Mouse (Mus musculus) layer of hippocampus, postnatal 14 days (tissue): ENCODE results near the gene Lbh. TPM values are rescaled to one million over a fixed set of nuclear protein-coding genes. Genes with fewer than 3 reads are reported as not detected.

Experiments used
- DNase-seq, 2 experiments: peaks; one replicate each; pipeline ENCODE4 v3.0.0; 2021 to 2022; ENCODE audit warnings: low spot score in 2 of 2, mixed read lengths in 1 of 2
- long read RNA-seq, 2 experiments: library from polyadenylated mRNA; stranded (forward); transcript quantifications; one replicate each; pipeline ENCODE4 v2.0.0; 2021
- total RNA-seq, 2 experiments: library from RNA; stranded (reverse); gene quantifications; 2 replicates each; pipeline ENCODE4 v1.2.3; 2021

The Lbh gene
- total RNA-seq = 10 to 100 TPM; 41.2 to 44.2 TPM
- long read RNA-seq, experiment 1, partial matches to known transcripts = 0 of 3 reads
- long read RNA-seq, experiment 1, other reads (novel, unspliced or antisense) = 3 of 3 reads
- long read RNA-seq, experiment 2, partial matches to known transcripts = 0 of 8 reads
- long read RNA-seq, experiment 2, other reads (novel, unspliced or antisense) = 4 of 8 reads

- peak; percentile 95 to 96 for DNase-seq
These were observed at the start of gene Lbh for GRCm38 (mm10) chr17:72918053-72918452. TSS of gene Lbh (plus strand) at chr17:72918305.

GRCm38 (mm10) chr17:72878979-72879378 lies 39.1 kb upstream of the Lbh start:
- DNase-seq = no peak

DNA sequence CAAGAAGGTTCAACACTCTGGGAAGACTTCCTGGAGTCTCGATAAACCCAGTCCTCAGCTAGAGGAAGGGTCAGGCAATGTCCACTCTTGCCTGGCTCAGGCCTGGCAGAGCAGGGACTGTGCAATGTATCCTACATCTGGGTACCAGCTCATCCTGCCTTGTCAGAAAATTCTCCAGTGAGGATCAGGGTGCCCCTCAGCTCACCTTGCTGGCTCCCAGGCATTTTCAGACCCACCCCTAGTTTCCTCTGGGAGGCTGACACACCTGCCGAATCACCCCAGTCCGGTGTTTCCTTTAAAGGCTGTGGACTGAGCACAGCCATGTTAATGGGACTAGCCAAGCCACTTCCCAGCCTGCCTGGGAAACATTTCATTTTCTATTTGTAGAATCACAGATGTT lies 37.9 kb upstream of the Lbh start:
- no peak for DNase-seq

DNA sequence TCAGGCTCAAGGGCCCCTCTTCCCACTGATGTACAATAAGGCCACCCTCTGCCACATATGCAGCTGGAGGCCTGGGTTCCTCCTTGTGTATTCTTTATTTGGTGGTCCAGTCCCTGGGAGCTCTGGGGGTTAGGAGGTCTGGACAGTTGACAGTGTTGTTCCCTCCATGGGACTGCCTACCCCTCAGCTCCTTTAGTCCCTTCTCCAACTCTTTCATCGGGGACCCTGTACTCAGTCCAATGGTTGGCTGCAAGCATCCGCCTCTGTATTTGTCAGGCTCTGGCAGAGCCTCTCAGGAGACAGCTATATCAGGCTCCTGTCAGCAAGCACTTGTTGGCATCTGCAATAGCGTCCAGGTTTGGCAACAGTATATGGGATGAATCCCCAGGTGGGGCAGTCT lies 37.1 kb upstream of the Lbh start:
- no peak for DNase-seq

GRCm38 (mm10) chr17:72881804-72882203 lies 36.3 kb upstream of the Lbh start:
- no peak for DNase-seq

DNA sequence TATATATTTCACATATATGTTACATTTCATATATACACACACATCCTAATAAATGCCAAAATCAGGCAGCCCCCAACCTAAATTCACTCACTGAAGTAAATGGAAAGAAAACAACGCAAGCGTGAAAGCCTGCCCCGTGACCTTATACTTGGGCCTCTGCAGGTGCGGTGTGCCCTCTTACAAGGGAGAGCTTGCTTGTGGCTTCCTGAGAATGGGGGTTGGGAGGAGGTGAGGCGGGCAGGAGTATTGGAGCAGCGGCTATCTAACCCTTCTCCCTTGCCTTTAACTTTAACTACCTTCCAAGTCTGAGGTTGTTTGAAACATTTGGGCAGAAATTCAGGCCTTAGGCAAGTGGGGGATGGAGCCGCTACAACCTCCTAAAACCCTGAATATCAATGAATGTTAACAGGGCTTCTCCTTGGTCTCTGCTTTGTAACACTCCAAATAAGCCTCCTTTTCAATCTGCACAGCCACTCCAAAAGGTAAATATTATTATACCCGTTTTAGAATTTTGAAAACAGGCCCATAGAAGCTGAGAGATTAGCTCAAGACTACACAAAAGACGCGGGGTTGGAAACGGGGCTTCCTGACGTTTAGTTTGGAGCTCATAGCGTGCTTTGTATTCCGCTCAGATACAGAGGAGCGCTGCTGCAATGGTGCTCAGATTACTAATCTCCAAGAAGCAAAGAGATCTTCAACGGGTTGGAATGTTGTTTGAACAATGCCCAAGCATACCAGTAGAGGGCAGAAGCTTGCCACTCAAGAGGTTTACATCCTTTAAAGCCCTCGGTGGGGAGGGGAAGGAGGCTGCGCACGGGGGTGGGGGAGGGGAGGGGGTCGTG lies 28.3 kb upstream of the Lbh start:
- peak; percentile 80 to 92 for DNase-seq

- peak in 1 of 2 experiments; percentile 12 for DNase-seq
These were observed 27.7 kb upstream of the Lbh start for GRCm38 (mm10) chr17:72890398-72890898.

GRCm38 (mm10) chr17:72891556-72891955 lies 26.5 kb upstream of the Lbh start:
- DNase-seq = no peak

DNA sequence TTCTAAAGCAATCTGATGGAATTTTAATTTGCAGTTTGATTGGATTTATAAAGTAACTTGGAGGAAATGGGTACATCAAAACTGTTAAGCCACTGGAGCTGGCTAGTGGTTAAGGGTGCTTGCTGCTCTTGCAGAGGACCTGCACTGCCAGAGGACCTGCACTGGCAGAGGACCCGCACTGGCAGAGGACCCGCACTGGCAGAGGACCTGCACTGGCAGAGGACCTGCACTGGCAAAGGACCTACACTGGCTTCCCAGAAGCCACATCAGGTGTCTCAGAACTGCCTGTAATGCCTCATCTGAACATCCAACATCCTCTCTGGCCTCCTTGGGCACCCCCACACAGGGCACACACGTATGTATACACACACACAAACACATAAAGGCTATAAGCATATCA lies 22.6 kb upstream of the Lbh start:
- DNase-seq = no peak

- DNase-seq = no peak
These were observed 21.0 kb upstream of the Lbh start for GRCm38 (mm10) chr17:72897076-72897475.

DNA sequence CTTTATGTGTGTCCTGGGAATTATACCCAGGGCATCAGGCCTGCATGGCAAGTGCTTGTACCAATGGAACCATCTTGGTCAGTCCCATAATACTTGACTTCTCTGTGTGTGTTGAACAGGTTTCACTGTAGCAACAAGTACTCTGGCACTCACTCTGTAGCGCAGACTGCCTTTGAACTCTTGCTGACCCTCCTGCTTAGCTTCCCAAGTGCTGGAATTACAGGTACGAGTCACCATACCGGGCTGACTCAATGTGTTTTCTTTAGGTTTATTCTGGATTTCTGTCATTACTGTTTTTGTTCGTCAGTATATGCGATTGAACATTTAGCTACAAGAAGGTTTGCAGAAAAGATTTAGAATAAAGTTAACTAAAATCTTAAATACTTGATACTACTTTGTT lies 20.1 kb upstream of the Lbh start:
- DNase-seq = no peak

- DNase-seq = no peak
These were observed 19.3 kb upstream of the Lbh start for GRCm38 (mm10) chr17:72898775-72899174.

DNA sequence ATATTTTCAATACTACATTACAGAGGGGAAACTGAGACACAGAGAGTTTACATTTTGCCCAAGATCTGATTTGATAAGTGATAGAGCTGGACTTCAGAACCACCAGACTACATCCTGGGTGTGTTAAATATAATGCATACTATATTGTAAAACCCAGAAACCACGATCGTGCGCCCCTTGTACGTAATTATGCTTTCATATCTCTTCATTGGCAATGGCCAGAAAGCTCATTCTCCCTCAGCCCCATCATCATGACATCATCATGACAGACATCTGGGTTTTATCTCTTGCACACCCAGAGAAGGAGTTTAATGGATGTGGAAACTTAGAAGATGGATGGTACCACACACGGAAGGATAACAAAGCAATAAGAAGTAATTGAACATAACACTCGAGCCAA lies 17.1 kb upstream of the Lbh start:
- DNase-seq = no peak

DNA sequence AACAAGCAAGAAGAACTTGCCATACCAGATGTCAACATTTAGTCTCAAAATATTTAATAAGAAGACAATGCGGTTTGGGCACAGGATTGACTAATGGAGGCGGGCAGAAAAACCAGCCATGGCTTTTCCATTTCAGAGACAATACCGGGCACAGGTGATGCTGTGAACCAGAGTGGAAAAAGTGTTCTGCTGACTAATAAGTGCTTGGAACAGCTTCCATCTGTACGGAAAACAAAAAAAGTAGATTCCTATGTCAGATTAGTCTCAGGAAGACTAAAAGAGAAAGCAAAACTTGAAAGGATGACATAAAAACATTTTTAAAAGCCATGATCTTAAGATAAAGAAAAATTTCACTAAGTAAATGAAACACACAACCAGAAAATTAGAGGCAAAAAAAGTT lies 16.4 kb upstream of the Lbh start:
- no peak for DNase-seq

GRCm38 (mm10) chr17:72903321-72903720 lies 14.8 kb upstream of the Lbh start:
- DNase-seq = no peak

DNA sequence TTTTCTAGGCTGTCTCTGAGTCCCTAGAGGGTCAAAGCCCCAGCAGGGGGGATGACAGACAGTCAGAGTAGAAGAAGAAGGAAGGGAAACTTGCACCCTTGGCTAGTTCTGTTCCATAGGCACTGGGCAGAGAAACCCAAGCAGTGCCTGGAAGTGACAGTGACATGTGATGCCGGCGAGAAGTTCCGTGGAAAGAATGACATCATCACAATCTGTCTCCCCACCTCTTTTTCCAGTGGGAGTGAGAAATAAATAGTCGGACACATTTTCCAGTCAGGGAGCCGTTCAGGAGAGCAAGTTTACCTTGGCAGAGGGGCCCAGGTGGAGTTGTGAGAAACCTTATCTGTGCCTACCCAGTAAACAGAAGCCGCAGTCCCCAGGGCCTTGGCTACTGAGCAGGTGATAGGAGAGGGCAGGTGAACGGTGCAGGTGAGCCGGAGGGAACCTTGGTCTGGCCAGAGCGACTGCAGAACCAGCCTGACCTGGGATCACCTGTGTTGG lies 14.1 kb upstream of the Lbh start:
- no peak for DNase-seq

DNA sequence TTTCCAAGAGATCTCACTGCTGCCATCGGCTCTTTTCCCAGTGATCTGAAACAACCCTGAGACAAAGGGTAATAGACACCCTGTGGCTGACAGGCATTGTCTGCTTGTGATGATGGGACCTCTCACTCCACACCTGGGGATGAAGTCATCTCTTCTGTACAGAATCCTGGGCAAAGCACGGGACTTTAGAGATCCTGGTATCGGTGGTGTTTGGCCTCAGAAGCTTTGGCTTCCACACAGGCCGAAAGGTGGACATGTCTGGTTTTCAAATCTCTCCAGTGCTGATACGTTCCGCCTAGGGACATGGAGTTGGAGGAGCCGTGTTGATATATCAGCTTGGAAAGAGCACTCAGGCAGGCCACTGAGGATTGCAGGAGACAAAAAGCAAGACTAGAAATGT lies 13.2 kb upstream of the Lbh start:
- DNase-seq = no peak

DNA sequence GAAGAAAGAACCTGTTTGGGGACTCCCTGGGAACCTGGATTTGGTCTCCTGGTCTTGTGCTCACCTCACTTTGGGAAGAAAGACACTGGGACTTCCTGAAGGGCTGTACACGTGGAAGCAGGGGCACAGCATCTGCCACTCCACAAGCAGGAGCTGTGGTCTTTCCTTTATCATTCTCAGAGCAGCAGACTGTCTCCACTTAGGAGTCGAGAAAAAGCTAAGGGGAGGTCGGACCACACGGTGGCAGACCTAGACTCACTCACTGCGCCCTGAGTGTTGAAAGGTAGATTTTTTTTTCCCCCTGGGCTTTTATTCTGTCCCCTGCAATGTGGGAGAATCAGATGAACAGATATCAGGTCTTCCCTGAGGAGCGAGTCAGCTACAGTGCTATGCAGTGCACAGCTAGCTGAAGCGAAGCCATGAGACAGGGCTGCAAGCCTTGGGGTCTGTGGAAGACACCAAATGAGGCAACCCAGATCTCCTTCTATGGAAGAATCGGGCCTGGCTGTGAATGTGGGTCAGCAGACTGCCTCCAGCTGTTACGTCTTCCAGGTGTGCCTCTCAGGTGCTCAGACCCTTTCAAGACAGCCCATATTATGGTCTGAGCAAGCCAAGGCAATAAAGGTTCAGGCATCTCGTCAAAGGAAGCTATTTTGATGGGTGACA lies 11.7 kb upstream of the Lbh start:
- DNase-seq = no peak

GRCm38 (mm10) chr17:72907211-72907610 lies 10.9 kb upstream of the Lbh start:
- no peak for DNase-seq

- no peak for DNase-seq
These were observed 10.3 kb upstream of the Lbh start for GRCm38 (mm10) chr17:72907777-72908176.

DNA sequence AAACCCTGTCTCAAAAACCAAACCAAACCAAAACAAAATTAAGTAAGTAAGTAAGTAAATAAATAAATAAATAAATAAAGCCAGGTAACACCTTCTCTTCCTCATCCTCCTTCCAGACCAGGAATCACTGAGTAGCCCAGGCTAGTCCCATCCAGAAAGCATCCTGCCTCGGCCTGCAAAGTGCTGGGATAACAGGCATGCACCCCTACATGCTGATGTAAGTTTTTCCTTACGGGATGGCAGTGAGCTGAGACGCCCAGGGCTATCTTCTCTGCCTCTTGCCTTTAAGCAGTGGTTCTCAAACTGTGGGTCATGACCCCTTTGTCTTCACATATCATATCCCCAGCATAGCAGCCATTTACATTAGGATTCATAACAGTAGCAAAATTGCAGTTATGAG lies 9.5 kb upstream of the Lbh start:
- no peak for DNase-seq
